Mouse (Mus musculus) heart, embryonic 10.5 days (tissue): ENCODE results near the gene Ndufa8. TPM values are rescaled to one million over a fixed set of nuclear protein-coding genes. Genes with fewer than 3 reads are reported as not detected.

ENCODE experiments used
- DNase-seq: peaks from one replicate; pipeline ENCODE4 v3.0.0-alpha.2; 2017; ENCODE audit warnings: low spot score
- H3K27ac ChIP-seq: fragments of 300-500 bp; sonication (generic); 2 replicates; pipeline ENCODE4 v1.5.1; 2016; ENCODE audit warnings: mild to moderate bottlenecking
- H3K27me3 ChIP-seq: fragments of 300-500 bp; sonication (generic); 2 replicates; pipeline ENCODE4 v1.6.1; 2016; ENCODE audit warnings: mild to moderate bottlenecking; ENCODE audit not compliant: poor library complexity, insufficient read depth, severe bottlenecking
- H3K36me3 ChIP-seq: fragments of 300-500 bp; sonication (generic); 2 replicates; pipeline ENCODE4 v1.6.1; 2016; ENCODE audit warnings: mild to moderate bottlenecking, moderate library complexity
- H3K4me1 ChIP-seq: fragments of 300-500 bp; sonication (generic); 2 replicates; pipeline ENCODE4 v1.6.1; 2016; ENCODE audit warnings: mild to moderate bottlenecking
- H3K4me3 ChIP-seq: fragments of 300-500 bp; sonication (generic); 2 replicates; pipeline ENCODE4 v1.5.1; 2016; ENCODE audit warnings: mild to moderate bottlenecking, moderate library complexity
- H3K9me3 ChIP-seq: fragments of 300-500 bp; sonication (generic); 2 replicates; pipeline ENCODE4 v1.6.1; 2016; ENCODE audit warnings: mild to moderate bottlenecking, moderate library complexity
- WGBS: fragments of 180-500 bp; shearing (Covaris S2); methylation state at CpG from one replicate; pipeline ENCODE4 v1.1.7; 2016; 5-methylcytosine and 5-hydroxymethylcytosine counted together
- polyA plus RNA-seq: library from polyadenylated mRNA; unstranded; fragments of >200 nt; fragmentation: Nextera tagmentation; extraction: Ambion mirVana; gene quantifications from 2 replicates; pipeline ENCODE4 v1.2.1, GENCODE M21; 2016

Gene Ndufa8
- polyA plus RNA-seq, result 329 and 373 TPM in 2 replicates

DNA sequence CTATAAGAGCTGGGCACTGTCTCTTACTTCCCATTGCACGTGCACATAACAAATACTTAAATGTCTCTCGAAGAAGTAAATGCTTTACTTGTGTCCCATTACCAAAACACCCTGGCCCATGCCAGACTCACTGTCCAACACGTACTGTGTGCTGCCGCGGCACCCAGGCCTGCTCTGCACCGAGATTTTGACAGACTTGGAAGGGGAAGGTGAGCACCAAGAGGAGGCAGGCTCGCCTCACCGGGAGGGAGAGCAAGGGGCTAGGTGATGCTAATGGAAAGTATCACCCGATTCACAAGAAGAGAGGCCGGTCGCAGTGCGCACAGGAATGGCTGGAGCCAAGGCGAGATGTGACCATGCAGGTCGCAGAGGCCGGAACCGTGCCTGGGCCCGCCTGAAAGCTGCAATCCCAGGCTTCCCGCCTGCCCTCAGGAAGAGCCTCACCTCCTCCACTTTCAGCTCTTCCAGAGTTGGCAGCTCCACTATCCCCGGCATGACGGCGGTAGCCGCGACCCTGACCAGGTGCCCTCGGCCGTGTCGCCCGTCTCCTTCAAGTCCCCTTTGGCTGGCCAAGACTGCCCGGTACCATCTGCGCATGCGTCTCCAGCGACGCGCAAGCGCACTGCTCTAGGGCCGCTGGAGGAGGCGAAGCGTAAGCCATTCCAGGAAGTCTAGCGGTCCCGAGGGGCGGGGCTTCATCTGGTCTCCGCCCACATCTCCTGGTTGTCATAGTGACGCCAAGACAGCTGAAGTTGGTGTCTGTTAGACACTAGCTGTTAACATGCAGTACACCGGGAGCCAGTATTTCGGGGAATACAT is at the start of gene Ndufa8, which contains the start of gene Morn5:
Gene Ndufa8, minus strand, starts transcription at position 659 of the 819 bp plus-strand sequence.
Gene Morn5, plus strand, starts transcription at position 711 of the 819 bp plus-strand sequence.
- under 1% methylated on average over 44 of the region's 44 CpGs for WGBS

GRCm38 (mm10) chr2:36098021-36098420 is 48.8 kb upstream of the Ndufa8 start:
- 4% methylated on average over 5 of the region's 5 CpGs for WGBS
- no peaks in the 10 kb centered on the region for H3K36me3 ChIP-seq
- DNase-seq, result no peak
- no peak overlapping the region for H3K27ac ChIP-seq
- no peaks in the 10 kb centered on the region for H3K9me3 ChIP-seq
- H3K4me1 ChIP-seq, result peaks cover 20% of the 10 kb centered on the region
- no peak overlapping the region for H3K4me3 ChIP-seq
- H3K27me3 ChIP-seq, result peaks cover 100% of the 10 kb centered on the region

More for the DNA sequence above, at the start of gene Ndufa8, which contains the start of gene Morn5:
- H3K27ac ChIP-seq, result peak within 1 kb of the TSS; percentile 93
- peaks cover 6% of the 10 kb centered on the region; the same call in 1 of the 2 replicates for H3K36me3 ChIP-seq
- no peaks in the 10 kb centered on the region for H3K9me3 ChIP-seq
- no peaks in the 10 kb centered on the region; the same call in 1 of the 2 replicates for H3K27me3 ChIP-seq
- DNase-seq, result peak; percentile 99
- peak within 1 kb of the TSS; percentile 70 for H3K4me3 ChIP-seq
- peaks cover 19% of the 10 kb centered on the region for H3K4me1 ChIP-seq

GRCm38 (mm10) chr2:36097129-36097815 is 48.1 kb upstream of the Ndufa8 start:
- no peak overlapping the region for H3K27ac ChIP-seq
- no peaks in the 10 kb centered on the region for H3K36me3 ChIP-seq
- H3K4me3 ChIP-seq, result no peak overlapping the region
- 5% methylated on average over 18 of the region's 18 CpGs for WGBS
- H3K27me3 ChIP-seq, result peaks cover 100% of the 10 kb centered on the region
- no peaks in the 10 kb centered on the region for H3K9me3 ChIP-seq
- no peak for DNase-seq
- peaks cover 13% of the 10 kb centered on the region for H3K4me1 ChIP-seq

DNA sequence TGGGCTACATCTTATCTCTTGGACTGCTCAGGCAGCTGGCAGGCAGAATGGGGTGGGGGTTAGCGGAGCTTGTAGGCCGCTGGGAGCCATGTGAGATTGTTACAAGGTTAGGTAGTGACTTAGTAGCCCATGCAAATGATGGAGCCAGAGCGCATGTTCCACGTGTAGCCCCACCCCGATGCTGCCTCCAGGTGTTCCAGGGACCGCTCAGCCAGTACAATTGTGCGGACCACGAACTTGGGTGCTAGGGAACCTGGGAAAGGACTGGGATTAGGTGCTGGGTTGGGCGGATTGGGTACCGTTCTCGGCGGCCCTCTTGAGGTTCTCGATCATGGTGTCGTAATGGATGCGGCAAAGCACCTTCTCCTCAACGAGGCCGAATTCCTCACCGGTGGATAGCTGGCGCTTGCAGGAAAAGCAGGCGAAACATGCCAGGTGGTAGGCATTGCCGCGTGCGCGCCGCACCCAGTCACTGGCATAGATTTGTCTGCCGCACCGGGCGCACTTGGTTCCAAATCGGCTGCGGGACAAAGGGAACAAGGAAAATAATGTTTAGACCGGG is 44.8 kb upstream of the Ndufa8 start:
- Histone ChIP-seq H3K9me3 (no peaks in the 10 kb centered on the region), H3K27me3 (peaks cover 100% of the 10 kb centered on the region), H3K4me1 (peaks cover 21% of the 10 kb centered on the region), H3K36me3 (no peaks in the 10 kb centered on the region), H3K27ac (no peak overlapping the region), H3K4me3 (no peak overlapping the region)
- WGBS, result 4% methylated on average over 31 of the region's 31 CpGs
- no peak for DNase-seq

DNA sequence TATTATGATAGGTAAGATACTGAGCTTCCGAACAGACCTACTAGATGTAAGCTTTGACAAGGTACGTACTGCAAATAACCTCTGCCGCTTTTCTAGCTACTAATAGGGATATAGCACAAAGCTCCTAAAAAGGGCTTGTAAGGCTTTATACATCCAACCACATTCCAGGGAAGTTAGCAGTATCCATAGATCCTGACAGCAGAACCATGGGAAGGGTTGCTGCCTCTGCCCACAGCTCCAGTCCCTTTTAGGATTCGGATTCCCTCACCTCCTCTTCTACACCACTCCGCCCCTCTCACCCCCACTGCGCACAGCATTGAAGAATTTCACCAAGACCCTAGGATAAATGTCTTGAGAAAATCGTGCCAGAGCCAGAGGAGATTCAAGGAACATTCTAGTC is 44.1 kb upstream of the Ndufa8 start:
- Histone ChIP-seq H3K9me3 (no peaks in the 10 kb centered on the region), H3K36me3 (no peaks in the 10 kb centered on the region), H3K27me3 (peaks cover 100% of the 10 kb centered on the region), H3K4me3 (no peak overlapping the region), H3K4me1 (peaks cover 21% of the 10 kb centered on the region), H3K27ac (no peak overlapping the region)
- 14% methylated on average over 7 of the region's 7 CpGs for WGBS
- DNase-seq, result no peak

GRCm38 (mm10) chr2:36092748-36093147 is 43.5 kb upstream of the Ndufa8 start:
- 12% methylated on average over 4 of the region's 4 CpGs for WGBS
- H3K36me3 ChIP-seq, result no peaks in the 10 kb centered on the region
- no peaks in the 10 kb centered on the region for H3K9me3 ChIP-seq
- H3K4me1 ChIP-seq, result peaks cover 21% of the 10 kb centered on the region
- H3K27ac ChIP-seq, result no peak overlapping the region
- H3K27me3 ChIP-seq, result peaks cover 100% of the 10 kb centered on the region
- no peak for DNase-seq
- H3K4me3 ChIP-seq, result no peak overlapping the region

GRCm38 (mm10) chr2:36090853-36091741 is 41.9 kb upstream of the Ndufa8 start:
- DNase-seq, result peak; percentile 93
- Histone ChIP-seq H3K4me1 (peaks cover 21% of the 10 kb centered on the region), H3K27me3 (peaks cover 100% of the 10 kb centered on the region), H3K9me3 (no peaks in the 10 kb centered on the region), H3K36me3 (no peaks in the 10 kb centered on the region), H3K27ac (no peak overlapping the region), H3K4me3 (peak overlapping the region; percentile 67)
- under 1% methylated on average over 70 of the region's 70 CpGs for WGBS

DNA sequence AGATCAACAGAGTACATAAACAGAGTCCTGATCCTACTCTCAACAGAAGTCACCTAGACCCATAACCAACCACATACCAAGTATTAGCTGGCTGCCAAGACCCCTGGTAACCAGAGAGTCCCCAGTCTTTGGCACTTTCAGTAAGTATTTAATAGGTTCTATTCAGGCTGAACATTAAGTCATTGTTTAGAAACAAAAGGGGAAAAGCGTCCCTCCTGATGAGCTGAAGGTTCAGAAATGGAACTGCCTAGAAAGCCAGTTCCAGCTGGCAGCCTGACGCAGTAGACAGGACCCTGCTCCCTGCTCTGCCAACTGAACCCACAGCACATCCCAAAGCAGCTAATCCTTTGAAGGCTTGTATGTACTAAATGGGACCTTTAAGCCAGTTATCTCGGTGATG is 40.0 kb upstream of the Ndufa8 start:
- no peaks in the 10 kb centered on the region for H3K9me3 ChIP-seq
- H3K4me3 ChIP-seq, result no peak overlapping the region
- no peak for DNase-seq
- no peak overlapping the region for H3K27ac ChIP-seq
- H3K36me3 ChIP-seq, result no peaks in the 10 kb centered on the region
- peaks cover 97% of the 10 kb centered on the region for H3K27me3 ChIP-seq
- peaks cover 20% of the 10 kb centered on the region for H3K4me1 ChIP-seq
- WGBS, result 69% methylated on average over 3 of the region's 3 CpGs

DNA sequence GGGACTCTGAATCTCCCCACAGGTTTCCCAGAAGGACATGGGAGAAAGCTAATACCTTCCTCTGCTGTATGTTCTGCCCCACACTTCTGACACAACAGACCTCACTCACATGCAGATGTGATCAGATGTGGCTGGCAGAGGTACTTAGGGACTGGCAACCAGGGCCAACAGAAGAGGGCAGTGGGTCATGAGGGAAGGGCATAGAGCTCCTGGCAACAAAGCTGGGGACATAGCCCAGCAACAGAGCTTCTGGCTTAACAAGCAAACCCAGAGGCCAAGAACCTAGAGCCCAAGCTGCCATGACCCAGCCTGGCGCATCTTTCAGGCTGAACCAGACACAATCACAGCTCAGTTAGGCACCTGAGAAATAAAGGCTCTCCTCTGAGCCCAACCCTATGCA is 35.8 kb upstream of the Ndufa8 start:
- Histone ChIP-seq H3K4me3 (no peak overlapping the region), H3K4me1 (peaks cover 6% of the 10 kb centered on the region), H3K27me3 (peaks cover 75% of the 10 kb centered on the region), H3K36me3 (no peaks in the 10 kb centered on the region), H3K27ac (no peak overlapping the region), H3K9me3 (no peaks in the 10 kb centered on the region)
- no peak for DNase-seq
- 75% methylated on average over 1 of the region's 1 CpGs for WGBS

- no peaks in the 10 kb centered on the region for H3K36me3 ChIP-seq
- no peak for DNase-seq
- peaks cover 74% of the 10 kb centered on the region for H3K27me3 ChIP-seq
- 77% methylated on average over 9 of the region's 9 CpGs for WGBS
- no peaks in the 10 kb centered on the region for H3K9me3 ChIP-seq
- no peak overlapping the region for H3K27ac ChIP-seq
- H3K4me3 ChIP-seq, result no peak overlapping the region
- peaks cover 6% of the 10 kb centered on the region for H3K4me1 ChIP-seq
Measured at GRCm38 (mm10) chr2:36082802-36083580, 33.8 kb upstream of the Ndufa8 start.

GRCm38 (mm10) chr2:36081446-36081845 is 32.2 kb upstream of the Ndufa8 start:
- H3K36me3 ChIP-seq, result no peaks in the 10 kb centered on the region
- no peaks in the 10 kb centered on the region for H3K9me3 ChIP-seq
- H3K4me1 ChIP-seq, result peaks cover 6% of the 10 kb centered on the region
- no peak for DNase-seq
- H3K27ac ChIP-seq, result no peak overlapping the region
- H3K27me3 ChIP-seq, result peaks cover 71% of the 10 kb centered on the region
- no peak overlapping the region for H3K4me3 ChIP-seq
- WGBS, result 28% methylated on average over 9 of the region's 9 CpGs
